Mouse (Mus musculus): ENCODE results near the gene Crhbp.
A peak's percentile ranks its signal among the peaks of the same experiment; 100 is the strongest.

Crhbp gene

DNA sequence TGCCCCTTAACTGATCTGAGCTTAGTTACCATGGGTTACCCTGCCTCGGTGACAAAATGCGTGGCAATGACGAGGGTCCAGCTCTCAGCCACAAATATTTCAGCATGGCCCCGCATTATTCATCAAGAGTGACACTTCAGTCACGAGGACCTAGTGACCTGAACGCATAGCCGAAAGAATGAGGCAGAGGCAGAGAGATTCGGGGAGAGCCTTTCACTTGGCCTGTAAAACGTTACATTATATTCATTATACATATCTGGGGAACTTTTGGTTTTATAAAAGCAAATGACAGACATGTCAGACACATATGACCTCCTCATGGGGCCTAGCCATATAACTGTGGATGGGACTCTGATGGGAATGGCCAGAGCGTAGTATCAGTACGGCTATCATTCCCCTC lies at the start of gene Crhbp:
Gene Crhbp (minus strand): TSS at position 101 of the 400 bp plus-strand sequence.
- DNase-seq = no peak

- DNase-seq = no peak
These were observed 48.6 kb upstream of the Crhbp start for GRCm38 (mm10) chr13:95493296-95493695.

DNA sequence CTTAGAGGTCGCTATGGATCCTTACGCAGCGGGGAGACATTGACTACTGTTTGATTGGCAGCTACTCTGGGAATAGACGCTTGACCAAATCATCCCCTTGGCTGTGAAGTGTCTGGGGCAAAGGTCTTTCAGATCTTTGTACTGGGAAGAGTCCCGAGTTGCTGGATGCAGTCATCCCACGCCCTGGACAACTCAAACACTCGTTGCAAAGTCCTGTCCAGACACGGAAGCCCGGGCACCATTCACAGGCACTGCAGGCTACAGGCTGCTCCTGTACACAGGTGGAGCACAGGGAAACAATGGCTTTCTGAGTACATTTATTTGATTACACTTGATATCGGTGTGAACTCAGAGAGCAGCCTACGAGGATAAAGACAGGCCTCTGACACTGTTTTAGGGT lies 46.6 kb upstream of the Crhbp start:
- no peak for DNase-seq

GRCm38 (mm10) chr13:95484664-95485063 lies 39.9 kb upstream of the Crhbp start:
- peak; percentile 11 for DNase-seq

DNA sequence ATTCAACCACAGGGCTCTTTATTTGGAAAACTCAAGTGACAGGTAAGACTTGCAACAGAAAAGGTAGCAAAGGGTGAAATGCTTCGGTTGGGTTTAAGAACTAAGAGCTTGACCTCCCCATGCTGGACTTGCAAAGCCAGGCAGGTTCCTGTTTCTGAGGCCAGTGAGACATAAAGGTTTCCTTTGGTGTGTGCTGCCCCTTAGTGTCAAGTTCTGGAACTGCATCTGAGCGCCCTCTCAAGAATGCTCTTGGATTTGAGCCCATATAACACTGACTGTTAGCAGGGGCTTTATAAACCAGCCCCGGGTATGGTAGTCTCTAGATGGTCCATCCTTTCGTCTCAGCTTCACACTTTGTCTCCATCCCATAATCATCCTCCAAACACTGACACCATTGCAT lies 36.7 kb upstream of the Crhbp start:
- DNase-seq = peak; percentile 87

DNA sequence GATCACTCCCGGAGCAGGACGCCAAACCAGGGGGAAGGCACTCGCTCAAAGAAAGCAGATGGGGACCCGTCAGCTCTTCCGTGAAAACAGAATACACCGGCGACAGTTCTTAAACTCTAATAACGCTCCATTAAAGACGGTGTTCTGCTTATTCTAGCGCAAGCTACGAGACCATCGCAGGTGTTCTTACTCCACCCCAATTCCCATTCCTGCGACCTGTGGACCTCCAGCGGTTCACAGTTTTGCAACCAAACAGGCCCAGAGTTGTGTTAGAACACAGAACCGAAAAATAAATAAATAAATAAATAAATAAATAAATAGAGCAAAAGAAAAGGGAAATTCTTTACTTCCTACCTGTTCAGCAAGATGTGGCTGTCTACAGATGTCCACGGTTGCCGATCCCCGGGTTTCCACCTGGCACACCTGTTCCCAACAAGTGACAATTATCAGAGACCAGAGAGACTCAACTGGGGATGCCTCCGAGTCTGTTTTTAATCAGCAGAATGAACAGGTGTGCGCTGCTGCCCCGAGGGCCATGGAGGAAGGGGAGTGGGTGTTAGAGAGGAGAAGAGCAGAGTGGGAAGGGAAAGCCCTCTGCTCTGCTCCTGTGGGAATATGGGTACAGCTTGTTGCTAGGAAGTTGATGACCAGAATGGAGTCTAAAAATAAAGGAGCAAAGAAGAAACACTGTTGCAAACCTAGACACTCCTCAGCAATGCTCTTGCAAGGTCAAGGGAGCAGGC lies 34.1 kb upstream of the Crhbp start, which contains the start of gene S100z:
Gene S100z (minus strand): TSS at position 51 of the 743 bp plus-strand sequence.
- DNase-seq = no peak

DNA sequence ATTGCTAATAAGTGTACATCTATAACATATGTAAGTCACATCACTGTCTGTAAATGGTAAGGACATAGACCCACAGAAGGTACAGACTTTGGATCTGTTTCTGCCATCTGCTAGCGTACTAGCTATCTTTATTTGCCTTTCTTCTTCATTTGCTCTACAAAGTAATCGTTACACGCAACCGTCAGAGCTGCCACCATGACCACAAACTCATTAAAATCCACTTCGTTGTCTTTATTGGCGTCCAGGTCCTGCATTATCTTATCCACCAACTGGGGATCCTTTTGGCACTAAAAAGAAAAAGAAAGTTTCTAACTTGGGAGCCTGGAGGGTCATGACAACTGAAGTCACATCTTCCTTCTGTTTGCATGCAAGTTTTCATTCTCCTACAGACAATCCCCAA lies 32.4 kb upstream of the Crhbp start:
- DNase-seq = no peak

DNA sequence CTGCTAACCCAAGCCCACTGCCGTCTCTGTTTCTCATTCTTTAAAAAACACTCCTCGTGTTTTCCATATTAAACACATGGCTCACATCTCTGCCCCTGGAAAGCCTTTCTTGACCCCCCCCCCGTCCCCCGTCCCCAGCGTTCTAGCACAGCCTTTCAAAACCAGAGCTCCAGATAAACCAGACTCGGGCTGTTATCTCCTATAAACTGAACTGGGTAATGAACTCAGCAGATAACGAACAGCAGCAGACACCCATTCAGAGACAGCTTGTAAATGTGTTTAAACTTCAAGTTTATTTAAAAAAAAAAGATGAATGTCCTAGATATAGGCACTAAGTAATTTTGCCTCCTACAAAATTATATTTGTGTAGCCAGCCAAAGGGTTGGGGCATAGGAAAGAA lies 30.4 kb upstream of the Crhbp start:
- DNase-seq = no peak

DNA sequence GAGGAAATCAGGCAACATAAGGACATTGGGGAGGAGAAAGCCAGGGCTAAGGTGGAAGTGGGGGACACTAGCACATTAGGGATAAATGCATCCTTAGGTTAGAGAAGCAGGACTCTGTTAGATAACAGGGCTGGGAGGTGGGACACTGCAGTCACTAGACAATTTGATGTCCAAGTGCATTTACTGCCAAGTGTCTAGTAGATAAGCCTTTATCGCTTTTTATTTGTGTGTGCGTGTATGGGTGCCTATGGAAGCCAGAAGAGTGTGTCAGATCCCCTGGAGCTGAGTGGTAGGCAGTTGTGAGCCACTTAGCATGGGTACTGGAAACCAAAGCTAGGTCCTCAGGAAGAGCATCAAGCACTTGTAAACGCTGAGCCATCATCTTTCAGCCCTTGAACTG lies 29.6 kb upstream of the Crhbp start:
- no peak for DNase-seq

DNA sequence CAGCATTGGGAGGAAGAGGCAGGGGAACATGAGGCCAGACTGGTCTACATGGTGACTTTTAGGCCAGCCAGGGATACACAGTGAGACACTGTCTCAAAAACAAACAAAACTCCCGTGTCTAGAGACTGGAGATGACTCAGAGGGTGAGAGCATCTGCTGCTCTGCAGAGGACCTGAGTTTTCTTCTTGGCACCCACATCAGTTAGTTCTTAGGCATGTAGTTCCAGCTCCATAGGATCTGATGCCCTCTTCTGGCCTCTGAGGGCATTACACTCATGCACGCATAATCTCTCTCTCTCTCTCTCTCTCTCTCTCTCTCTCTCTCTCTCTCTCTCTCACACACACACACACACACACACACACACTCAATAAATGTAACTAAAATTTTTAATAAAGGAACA lies 26.2 kb upstream of the Crhbp start:
- DNase-seq = peak; percentile 11

GRCm38 (mm10) chr13:95451529-95451928 lies 6.8 kb upstream of the Crhbp start:
- no peak for DNase-seq

- DNase-seq = no peak
These were observed 6.0 kb upstream of the Crhbp start for GRCm38 (mm10) chr13:95450636-95451210.

DNA sequence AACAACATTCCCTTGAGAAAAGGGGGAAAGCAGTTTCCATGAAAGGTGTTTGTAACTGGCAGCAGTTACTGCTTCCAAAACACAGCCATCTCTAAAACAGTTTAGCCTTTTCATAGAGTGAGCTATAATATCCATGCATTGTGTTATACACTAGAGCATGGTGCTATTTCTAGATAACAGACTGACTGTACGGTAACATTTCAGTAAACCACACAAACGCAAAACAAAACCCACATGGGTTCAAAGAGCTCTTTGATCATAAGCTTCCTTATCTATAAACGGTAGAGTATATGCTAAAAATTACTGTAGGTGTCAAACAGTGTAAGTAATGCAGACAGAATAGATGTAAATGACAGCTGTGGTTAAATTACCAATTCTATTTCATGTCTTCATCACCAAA lies 5.0 kb upstream of the Crhbp start:
- DNase-seq = no peak

GRCm38 (mm10) chr13:95444291-95444690 lies 433 bp downstream of the Crhbp start:
- no peak for DNase-seq

DNA sequence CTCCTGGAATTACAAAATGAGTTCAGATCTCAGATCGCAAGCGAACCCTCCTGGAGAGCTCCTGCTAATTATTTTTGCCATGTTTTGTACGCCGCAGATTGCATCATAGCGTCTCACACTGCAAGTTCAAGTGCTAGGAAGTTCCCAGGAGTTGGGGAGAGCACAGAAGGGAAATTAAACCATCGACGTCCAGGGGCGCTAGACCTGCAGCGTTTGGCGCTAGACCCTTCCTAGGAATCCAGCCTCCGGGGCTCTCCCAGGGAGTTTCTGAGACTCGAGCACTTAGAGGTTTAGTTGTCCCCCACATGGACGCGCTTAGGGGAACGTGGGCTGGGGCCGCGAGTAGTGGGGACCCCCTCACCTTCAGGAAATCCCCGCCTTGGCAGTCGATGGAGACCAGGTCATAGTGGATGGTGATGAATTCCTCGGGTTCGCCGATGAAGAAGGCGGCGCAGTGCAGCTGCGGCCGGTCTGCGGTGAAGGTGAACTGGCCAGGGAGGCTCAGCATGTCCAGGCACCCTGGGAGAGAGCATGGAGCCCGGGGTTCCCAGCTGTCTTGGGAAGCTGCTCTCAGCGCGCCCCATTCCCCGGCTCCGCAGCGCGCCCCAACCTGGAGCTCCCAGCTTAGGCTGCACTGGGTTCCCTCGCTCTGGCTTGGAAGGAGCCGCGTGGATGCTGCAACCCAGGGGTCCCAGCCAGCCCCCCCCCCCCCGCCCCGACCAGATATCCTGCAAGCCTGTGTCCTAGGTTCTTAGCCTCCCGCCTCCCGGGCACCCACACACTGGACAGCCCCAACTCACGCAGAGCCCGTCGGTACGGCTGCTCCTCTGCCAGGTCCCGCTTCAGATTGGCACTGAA lies 1.1 kb downstream of the Crhbp start:
- no peak for DNase-seq

GRCm38 (mm10) chr13:95442901-95443300 lies 1.8 kb downstream of the Crhbp start:
- no peak for DNase-seq

- no peak for DNase-seq
These were observed 5.2 kb downstream of the Crhbp start for GRCm38 (mm10) chr13:95439569-95439968.

DNA sequence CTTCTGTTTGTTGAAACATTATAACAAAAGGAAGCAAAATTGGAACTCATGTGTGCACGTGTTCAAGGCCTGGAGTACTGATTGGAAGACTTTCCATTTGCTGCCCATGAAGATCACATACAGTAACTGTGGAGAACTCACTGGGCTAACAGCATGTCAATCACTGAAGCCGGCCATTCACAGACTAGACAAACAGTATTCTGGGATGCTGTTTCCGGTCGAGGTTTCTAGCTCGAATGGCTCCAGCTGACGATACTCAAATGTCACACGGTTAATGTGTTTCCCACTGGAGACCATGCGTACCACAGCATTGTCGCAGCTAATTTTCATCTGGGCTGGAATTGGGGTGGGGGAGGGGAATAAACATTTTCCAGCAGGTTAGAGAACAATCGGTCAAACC lies 13.0 kb downstream of the Crhbp start:
- DNase-seq = no peak

DNA sequence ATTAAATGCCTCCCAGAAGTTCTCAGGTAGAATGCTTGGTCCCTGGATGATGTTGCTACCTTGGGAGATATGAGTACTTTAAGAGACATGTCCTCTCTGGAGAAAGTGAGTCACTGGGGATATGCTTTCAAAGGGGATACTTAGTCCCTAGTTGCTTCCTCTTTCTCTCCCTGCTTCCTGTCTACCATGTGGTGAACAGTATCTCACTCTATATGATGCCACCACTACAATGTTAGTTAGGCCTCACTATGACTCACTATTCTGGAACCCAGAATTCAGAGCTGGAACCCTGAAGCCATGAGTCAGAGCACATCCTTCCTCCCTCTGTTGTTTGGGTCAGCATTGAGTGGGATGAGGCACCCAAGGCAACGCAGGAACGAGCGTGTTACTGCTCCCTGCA lies 17.2 kb downstream of the Crhbp start:
- DNase-seq = no peak

DNA sequence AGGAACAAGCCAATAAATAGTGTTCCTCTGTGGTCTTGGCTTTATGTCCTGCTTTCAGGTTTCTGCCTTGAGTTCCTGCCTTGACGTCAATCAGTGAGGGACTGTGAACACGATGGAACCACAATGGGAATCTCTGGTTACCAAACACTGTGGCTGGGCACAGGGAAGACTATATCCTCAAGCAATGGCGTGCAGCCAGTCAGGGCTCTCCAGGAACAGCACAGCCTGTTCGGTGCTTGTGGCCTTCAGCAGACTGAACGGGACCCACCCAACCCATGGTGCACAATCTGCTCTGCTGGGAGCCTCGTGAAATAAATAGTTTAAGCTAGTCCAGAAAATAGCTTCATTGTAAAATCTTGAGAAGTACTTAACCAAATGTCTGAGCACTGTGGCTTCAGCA lies 18.3 kb downstream of the Crhbp start:
- DNase-seq = peak; percentile 5

DNA sequence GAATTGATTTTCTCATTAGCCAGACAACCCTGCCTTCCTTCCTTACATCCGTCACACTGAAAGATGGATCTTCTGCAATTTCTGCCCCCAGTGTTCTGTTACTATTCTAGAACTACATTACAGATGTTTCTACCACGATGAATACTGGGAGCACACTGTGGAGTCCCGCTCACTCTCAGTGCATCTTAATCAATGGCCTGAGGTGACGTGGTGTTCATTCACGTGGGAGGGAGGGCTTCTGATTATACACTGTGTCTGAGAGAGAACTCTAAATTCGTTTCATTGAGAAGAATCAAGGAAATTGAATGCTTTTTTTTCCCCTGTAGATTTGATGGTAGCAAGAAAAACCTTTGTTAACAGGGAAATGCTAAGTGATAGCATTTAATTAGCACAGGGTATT lies 19.2 kb downstream of the Crhbp start:
- DNase-seq = no peak

GRCm38 (mm10) chr13:95424932-95425331 lies 19.8 kb downstream of the Crhbp start:
- no peak for DNase-seq

DNA sequence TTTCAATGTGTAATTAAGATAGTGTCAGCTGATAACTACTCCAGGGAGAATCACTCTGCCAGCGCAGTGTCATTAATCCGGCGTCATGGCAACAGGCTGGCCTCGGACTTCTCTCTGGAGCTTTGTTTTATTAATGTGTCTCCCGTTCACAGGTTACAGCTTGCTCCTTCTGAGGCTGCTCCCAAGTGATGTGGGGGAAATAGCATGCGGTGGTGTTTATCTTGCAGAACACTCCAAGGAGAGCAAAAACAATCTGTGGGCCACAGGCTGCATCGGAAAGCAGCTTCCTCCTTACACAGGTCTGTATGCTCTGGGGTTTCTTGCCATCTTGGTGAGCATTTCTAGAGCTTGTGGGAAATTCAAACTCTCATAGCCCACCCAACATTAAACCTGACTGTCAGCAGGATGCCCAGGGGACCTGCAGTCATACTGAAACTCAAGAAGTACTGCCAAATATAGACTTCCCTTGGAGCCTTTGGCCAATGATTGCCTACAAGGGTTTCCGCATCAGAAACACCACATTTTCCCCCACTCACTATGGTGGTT lies 25.4 kb downstream of the Crhbp start:
- no peak for DNase-seq

Measured in lung, postnatal 14 days (tissue).